Mouse (Mus musculus) right cerebral cortex, adult 18-20 months (tissue): Measurements from ENCODE around the gene Wdr74.

Experiments
- DNase-seq: peaks from one replicate; pipeline ENCODE4 v3.0.0; 2022; ENCODE audit warnings: mixed read lengths

Wdr74 gene

GRCm38 (mm10) chr19:8747368-8747767 is 11.7 kb downstream of the Wdr74 start:
- no peak for DNase-seq

- DNase-seq, result no peak
Measured at GRCm38 (mm10) chr19:8755652-8756051, 20.0 kb downstream of the Wdr74 start.

GRCm38 (mm10) chr19:8756635-8757387 is 21.2 kb downstream of the Wdr74 start, which contains the start of gene Nxf1:
Gene Nxf1, plus strand, starts transcription at chr19:8757073.
- peak; percentile 95 for DNase-seq

GRCm38 (mm10) chr19:8757471-8757998 is 21.9 kb downstream of the Wdr74 start:
- DNase-seq, result no peak

- DNase-seq, result no peak
Measured at GRCm38 (mm10) chr19:8758899-8759298, 23.3 kb downstream of the Wdr74 start.

- DNase-seq, result no peak
Measured at GRCm38 (mm10) chr19:8760757-8761156, 25.1 kb downstream of the Wdr74 start.

GRCm38 (mm10) chr19:8763276-8763675 is 27.6 kb downstream of the Wdr74 start:
- no peak for DNase-seq

GRCm38 (mm10) chr19:8765562-8765961 is 29.9 kb downstream of the Wdr74 start:
- DNase-seq, result no peak

GRCm38 (mm10) chr19:8770567-8771270 is 35.1 kb downstream of the Wdr74 start, which contains the start of gene Tmem223:
Gene Tmem223, plus strand, starts transcription at chr19:8770996.
- peak; percentile 83 for DNase-seq

GRCm38 (mm10) chr19:8772996-8773395 is 37.4 kb downstream of the Wdr74 start:
- DNase-seq, result no peak

GRCm38 (mm10) chr19:8773409-8773808 is 37.8 kb downstream of the Wdr74 start:
- DNase-seq, result no peak

- peak; percentile 97 for DNase-seq
Measured at GRCm38 (mm10) chr19:8774086-8774835, 38.6 kb downstream of the Wdr74 start, which contains the start of gene Tmem179b. Gene Tmem179b, minus strand, starts transcription at chr19:8774467.

GRCm38 (mm10) chr19:8774951-8775421 is 39.4 kb downstream of the Wdr74 start:
- no peak for DNase-seq

- peak; percentile 96 for DNase-seq
Measured at GRCm38 (mm10) chr19:8786008-8786781, 50.6 kb downstream of the Wdr74 start, which contains the start of gene Taf6l. Gene Taf6l, minus strand, starts transcription at chr19:8786417.

GRCm38 (mm10) chr19:8788521-8788920 is 52.9 kb downstream of the Wdr74 start:
- no peak for DNase-seq

GRCm38 (mm10) chr19:8789171-8789570 is 53.5 kb downstream of the Wdr74 start:
- peak; percentile 19 for DNase-seq

GRCm38 (mm10) chr19:8790171-8790570 is 54.5 kb downstream of the Wdr74 start:
- DNase-seq, result peak; percentile 33
